Mouse (Mus musculus) cerebellum, adult 18-20 months (tissue): ENCODE measurements around the gene Matn3.

Experiments used
- DNase-seq, 2 experiments: peaks; one replicate each; pipeline ENCODE4 v3.0.0; 2021

Matn3 gene

GRCm38 (mm10) chr12:8947714-8948464 is at the start of gene Matn3:
TSS of gene Matn3 (plus strand) at chr12:8947929.
- peak; percentile 38 to 40 for DNase-seq

GRCm38 (mm10) chr12:8898879-8899785 is 48.6 kb upstream of the Matn3 start:
- no peak for DNase-seq

DNA sequence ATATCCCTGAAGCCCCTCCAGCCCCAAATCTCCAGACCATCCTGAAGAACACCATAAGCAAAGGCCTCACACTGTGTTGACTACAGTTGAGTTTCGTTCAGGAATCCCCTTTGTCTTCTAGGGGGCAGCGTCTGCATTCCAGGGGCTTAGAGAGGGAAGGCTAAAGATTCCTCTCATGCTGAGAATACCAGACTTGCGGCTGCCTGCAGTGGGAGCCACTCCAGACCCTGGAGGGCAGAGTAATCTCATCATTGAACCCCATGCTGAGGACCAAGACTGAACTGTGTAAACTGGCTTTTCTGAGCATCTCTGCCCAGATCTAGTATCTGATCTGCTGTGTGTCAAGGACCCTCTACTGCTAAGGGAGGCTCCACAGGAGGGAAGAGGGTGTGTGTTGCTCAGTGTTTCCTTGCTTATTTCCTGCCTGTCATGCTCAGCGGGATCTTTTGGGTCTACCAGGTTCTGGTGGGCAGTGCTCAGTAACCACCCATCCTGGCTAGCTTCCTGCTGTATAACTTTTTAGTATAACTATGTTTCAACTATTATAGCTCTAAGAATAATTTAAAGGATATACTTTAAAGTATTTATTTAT is 47.5 kb upstream of the Matn3 start:
- DNase-seq = no peak

DNA sequence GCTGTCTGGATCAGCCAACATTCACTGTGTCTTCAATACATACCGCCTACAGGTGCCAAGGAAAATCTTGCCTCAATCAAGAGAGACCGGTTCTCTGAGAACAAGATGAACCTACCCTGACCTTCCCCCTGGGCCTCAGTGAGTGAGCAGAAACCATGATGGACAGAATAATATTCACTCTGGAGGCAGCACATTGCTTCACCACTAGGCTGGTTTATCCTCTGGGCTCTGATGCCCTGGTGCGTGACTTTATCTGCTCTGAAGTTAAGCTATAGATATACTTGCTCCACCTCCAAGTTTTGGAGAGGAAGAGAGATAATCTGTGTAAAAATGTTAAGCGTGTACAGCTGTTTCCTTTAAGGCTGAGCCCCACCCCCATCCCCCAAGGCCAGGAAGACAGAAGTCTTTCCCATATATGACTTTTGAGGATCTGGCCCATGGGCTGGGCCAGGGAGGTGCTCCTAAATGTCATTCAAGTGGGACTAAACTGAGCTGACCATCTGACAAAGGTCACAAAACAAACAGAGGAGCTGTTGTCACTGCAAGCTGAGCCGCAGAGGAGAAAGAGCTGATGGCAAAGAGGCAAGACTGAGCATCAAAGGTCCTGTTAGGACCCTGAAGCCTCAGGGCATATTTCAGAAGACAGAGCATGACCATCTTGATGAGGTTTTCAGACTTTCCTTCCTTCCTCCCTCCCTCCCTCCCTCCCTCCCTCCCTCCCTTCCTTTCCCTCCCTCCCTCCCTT is 46.6 kb upstream of the Matn3 start:
- DNase-seq = no peak

- DNase-seq = no peak
Measured at GRCm38 (mm10) chr12:8901934-8902333, 45.8 kb upstream of the Matn3 start.

DNA sequence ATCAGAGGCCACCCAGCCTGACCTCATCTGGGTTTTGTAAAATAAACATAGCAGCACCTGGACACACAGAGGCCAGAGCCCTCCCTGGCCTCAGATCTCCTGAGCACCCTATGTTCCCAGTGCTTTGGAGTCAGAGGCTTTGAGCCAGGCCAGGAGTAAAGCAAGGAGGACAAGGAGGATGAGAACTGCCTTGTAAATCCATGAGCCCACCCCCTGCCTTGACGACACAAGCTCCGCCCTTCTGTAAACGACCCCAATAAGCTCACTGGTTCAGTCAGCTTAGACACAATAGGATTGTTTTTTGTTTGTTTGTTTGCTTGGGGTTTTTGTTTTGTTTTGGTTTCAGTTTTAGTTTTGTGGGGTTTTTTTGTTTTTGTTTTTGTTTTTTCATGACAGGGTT is 45.2 kb upstream of the Matn3 start:
- no peak for DNase-seq

DNA sequence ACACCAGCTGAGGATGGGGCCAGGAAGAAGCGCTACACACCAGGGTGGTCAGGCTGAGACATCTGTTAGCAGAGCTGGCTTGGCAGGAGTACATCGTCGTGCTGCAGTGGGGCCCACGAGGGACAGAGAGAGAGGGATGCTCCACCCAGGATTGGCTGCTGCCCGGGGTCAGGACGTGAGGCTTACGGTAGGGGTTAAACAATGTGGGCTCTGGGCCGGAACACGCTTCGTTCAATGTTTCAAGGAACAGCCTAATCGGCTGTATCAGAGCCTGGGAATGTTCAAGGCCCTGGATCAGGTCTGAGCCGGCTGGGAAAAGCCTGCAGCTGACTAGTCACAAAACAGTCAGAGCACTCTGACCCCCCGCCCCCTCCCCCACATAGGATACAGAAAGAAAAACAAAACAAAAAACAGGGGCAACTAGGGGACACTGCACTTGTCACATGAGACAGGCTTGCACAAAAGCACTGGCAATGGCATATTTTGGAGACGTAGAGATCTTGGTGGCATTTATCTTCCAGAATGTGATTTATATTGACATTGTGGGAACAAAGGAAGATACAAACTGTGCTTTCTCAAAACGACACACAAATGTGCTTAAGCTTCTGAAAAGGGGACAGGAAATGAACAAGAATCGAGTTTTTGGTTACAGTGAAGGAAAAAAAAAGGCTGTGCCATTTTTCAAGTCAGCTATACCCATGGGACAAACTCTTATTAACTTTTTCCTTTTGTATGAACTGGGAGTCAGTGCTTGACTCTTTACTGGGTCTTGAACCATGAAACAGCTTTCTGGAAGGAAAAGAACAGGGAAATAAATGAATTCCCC is 34.7 kb upstream of the Matn3 start:
- DNase-seq = no peak

DNA sequence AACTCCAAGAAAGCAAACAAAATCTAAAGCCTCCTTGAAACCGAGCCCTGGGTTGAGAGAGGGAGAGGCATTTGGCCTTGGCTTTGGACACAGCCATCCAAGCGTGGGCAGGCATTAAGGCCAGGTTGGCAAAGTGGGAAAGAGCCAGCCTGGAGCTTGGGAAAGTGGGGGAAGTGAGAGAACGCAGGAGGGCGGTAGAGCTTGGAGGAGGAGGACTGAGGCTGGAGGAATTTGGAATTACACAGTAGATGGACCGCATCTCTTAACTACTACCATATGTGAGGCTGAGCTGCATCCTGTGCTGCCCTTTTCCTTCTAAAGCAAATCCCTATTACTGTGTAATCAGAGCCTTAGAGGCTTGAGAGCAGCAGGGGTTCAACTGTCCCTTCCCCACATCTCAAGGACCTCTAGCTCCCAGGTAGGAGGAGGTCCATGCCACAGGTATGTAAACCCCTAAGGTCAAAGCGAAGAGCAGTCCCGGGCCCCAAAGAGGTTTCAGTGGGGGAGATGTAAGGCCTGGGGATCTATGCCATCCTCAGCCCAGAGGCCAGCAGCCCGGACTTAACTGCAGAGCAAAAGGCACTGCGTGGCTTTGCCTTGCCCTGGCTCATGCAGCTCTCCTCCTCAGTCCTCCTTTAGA is 33.9 kb upstream of the Matn3 start:
- DNase-seq = peak; percentile 36 to 50

GRCm38 (mm10) chr12:8916378-8916777 is 31.4 kb upstream of the Matn3 start:
- DNase-seq = peak; percentile 46 to 47

- no peak for DNase-seq
Measured at GRCm38 (mm10) chr12:8919231-8919630, 28.5 kb upstream of the Matn3 start.

DNA sequence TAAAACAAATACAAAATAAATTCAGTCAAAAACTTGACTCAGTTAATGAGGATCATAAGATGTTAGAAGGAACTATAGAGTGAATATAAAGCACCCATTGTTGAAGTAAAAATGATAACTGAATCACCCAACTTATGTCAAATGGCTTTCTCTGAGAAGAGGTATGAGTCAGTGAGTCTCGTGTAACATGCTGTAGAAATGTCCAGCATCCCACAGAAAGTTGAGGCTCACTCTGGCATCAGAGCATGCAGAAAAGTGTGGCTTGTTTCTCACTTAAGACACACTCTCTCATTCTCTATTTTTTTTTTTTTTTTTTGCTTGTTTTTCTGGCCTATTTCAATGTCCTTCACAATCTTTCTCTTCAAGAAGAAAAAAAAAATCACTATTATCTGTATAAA is 26.7 kb upstream of the Matn3 start:
- no peak for DNase-seq

- peak; percentile 95 to 98 for DNase-seq
Measured at GRCm38 (mm10) chr12:8921394-8922368, 26.0 kb upstream of the Matn3 start, which contains the start of gene Laptm4a. TSS of gene Laptm4a (plus strand) at chr12:8921664.

DNA sequence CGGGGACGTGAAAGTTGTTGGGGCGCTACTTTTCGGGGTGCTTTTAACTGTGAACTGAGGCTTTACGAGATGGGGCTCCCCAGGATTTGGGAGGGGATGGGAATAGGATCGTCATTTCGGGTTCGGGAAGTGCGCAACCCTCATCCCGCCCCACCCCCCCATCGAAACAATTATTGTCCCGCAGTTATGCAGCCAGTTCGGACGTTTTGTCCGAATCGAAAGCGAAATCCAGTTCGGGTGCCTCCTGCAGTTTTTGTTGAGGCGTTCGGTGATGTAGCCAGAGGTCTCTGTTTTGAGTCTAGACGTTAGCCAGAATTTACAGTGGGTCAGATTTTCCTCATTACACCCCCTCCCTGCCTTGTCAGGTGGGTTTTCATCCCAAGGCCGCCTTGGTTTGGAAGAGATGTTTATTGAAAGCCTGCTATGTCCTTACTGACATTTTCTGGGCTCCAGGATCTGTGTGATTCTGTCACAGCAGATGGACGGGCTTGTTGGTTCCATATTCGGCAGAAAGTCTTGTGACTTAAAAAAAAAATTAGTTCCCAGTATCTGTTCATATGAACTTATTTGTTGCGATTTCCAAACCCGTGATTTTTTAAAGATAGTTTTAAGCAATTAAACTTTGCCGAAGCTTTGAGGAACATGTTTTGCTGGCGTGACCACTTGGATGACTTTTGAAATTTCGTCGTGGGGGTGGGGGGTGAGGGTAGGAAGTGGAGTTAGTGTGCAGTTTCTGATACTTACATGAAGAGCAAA is 25.2 kb upstream of the Matn3 start:
- DNase-seq = no peak

DNA sequence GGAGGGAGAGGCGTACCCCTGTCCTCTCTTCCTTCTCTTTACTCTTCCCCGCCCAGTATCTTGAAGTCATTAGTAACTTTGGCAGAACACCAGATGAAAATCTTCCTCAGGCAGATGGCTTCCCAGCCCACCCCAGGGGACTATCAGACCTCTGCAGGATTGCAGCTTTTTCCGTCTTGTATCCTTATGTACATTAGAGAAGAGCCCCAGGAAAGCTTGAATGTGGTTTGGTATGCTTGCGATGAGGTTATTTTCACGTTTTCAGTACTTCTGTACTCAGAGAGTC is 24.7 kb upstream of the Matn3 start:
- peak; percentile 30 to 31 for DNase-seq

GRCm38 (mm10) chr12:8923603-8924002 is 24.1 kb upstream of the Matn3 start:
- no peak for DNase-seq

DNA sequence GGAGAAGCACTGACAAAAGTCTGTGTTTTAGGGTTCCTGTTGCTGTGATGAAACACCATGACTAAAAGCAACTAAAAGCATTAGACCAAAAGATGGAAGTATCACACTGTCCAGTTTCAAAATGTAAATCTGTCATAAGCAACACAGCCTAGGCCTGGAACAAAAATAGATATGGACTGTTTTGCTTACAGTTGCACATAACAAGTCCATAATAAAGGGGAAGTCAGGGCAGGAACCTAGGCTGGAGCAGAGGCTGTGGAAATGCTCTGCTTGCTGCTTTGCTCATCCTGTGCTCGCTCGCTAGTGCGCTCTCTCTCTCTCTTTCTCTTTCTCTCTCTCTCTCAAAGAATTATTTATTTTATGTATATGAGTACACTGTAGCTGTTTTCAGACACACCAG is 20.1 kb upstream of the Matn3 start:
- DNase-seq = no peak

GRCm38 (mm10) chr12:8928766-8929165 is 19.0 kb upstream of the Matn3 start:
- no peak for DNase-seq

- DNase-seq = no peak
Measured at GRCm38 (mm10) chr12:8931083-8931482, 16.6 kb upstream of the Matn3 start.

- no peak for DNase-seq
Measured at GRCm38 (mm10) chr12:8935349-8935748, 12.4 kb upstream of the Matn3 start.

DNA sequence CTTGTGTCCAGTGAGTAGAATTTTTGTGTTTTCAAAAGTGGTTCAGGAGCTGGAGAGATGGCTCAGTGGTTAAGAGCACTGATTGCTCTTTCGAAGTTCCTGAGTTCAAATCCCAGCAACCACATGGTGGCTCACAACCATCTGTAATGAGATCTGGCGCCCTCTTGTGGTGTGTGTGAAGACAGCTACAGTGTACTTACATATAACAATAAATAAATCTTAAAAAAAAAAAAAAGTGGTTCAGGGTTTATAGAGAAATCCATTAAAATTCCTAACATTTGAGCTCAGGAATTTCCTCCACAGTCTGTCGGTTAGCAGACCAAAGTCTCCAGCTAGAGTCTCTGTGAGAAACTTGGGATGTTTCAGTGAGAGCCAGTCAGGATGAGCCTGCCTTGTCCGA is 11.5 kb upstream of the Matn3 start:
- peak in 1 of 2 experiments; percentile 37 for DNase-seq
